Mouse (Mus musculus) midbrain, postnatal 0 days (tissue): ENCODE results near the gene Mvb12a. TPM values are rescaled to one million over a fixed set of nuclear protein-coding genes. Genes with fewer than 3 reads are reported as not detected.

Experiments
- ATAC-seq: fragments of 200-750 bp; cut with Nextera tagmentation; 2 replicates; pipeline ENCODE4 v1.8.0; 2017; ENCODE audit warnings: moderate number of reproducible peaks, mild to moderate bottlenecking, moderate TSS enrichment, moderate library complexity; ENCODE audit not compliant: low FRiP score
- DNase-seq: peaks from one replicate; pipeline ENCODE4 v3.0.0-alpha.2; 2015; ENCODE audit warnings: low spot score
- H3K27ac ChIP-seq: fragments of 300-500 bp; sonication (generic); 2 replicates; pipeline ENCODE4 v1.5.1; 2014; ENCODE audit warnings: low read depth, mild to moderate bottlenecking, low read length, mixed read lengths
- H3K27me3 ChIP-seq: fragments of 300-500 bp; sonication (generic); 2 replicates; pipeline ENCODE4 v1.6.1; 2014; ENCODE audit warnings: low read length, control low read depth, mixed read lengths; ENCODE audit not compliant: insufficient read depth
- H3K36me3 ChIP-seq: fragments of 300-500 bp; sonication (generic); 2 replicates; pipeline ENCODE4 v1.6.1; 2014; ENCODE audit warnings: low read length, control low read depth, mixed read lengths; ENCODE audit not compliant: insufficient read depth
- H3K4me1 ChIP-seq: fragments of 300-500 bp; sonication (generic); 2 replicates; pipeline ENCODE4 v1.6.1; 2014; ENCODE audit warnings: mild to moderate bottlenecking, control low read depth, antibody characterized with exemption, low read length, mixed read lengths; ENCODE audit not compliant: insufficient read depth
- H3K4me2 ChIP-seq: fragments of 300-500 bp; sonication (generic); 2 replicates; pipeline ENCODE4 v1.6.1; 2014; ENCODE audit warnings: low read depth, mild to moderate bottlenecking, low read length, mixed read lengths; ENCODE audit not compliant: poor library complexity, severe bottlenecking
- H3K4me3 ChIP-seq: fragments of 300-500 bp; sonication (generic); 2 replicates; pipeline ENCODE4 v1.5.1; 2014; ENCODE audit warnings: low read depth, mild to moderate bottlenecking, low read length, moderate library complexity
- H3K9ac ChIP-seq: fragments of 300-500 bp; sonication (generic); replicated peaks from 2 replicates; pipeline ENCODE4 v1.6.1; 2014; ENCODE audit warnings: mild to moderate bottlenecking, low read length, moderate library complexity, mixed read lengths; ENCODE audit not compliant: poor library complexity, severe bottlenecking
- H3K9me3 ChIP-seq: fragments of 300-500 bp; sonication (generic); 2 replicates; pipeline ENCODE4 v1.6.1; 2016; ENCODE audit warnings: low read length, control low read depth
- CTCF ChIP-seq: IDR thresholded peaks from 2 replicates; pipeline ENCODE4 v1.5.1; 2016; ENCODE audit warnings: antibody characterized with exemption, mild to moderate bottlenecking
- WGBS: fragments of 180-500 bp; shearing (Covaris S2); extraction: QIAGEN DNeasy Blood & Tissue Kit; methylation state at CpG from one replicate; pipeline ENCODE4 v1.1.7; 2014; 5-methylcytosine and 5-hydroxymethylcytosine counted together
- polyA plus RNA-seq: library from polyadenylated mRNA; unstranded; fragments of >200 nt; fragmentation: Nextera tagmentation; extraction: Ambion mirVana; gene quantifications from 2 replicates; pipeline ENCODE4 v1.2.1, GENCODE M21; 2015
- total RNA-seq: library from RNA; depleted of rRNA; stranded (reverse); fragments of >200 nt; gene quantifications from 2 replicates; pipeline ENCODE4 v1.2.3, GENCODE M21; 2014

Mvb12a gene
- total and polyA plus RNA-seq, 2 experiments from 2014 or later: 77.4 to 81.4 TPM

- DNase-seq: peak; percentile 95
- no peak overlapping the region for H3K4me3 ChIP-seq
- WGBS: 4% methylated on average over 17 of the region's 17 CpGs
- H3K36me3 ChIP-seq: no peaks in the 10 kb centered on the region
- peak; percentile 92 for TF ChIP-seq CTCF
- H3K27me3 ChIP-seq: peaks cover 15% of the 10 kb centered on the region; the same call in 1 of the 2 replicates
- H3K4me2 ChIP-seq: peak overlapping the region; percentile 20; the same call in 1 of the 2 replicates
- no peak overlapping the region for H3K9ac ChIP-seq
- H3K27ac ChIP-seq: no peak overlapping the region
- peak; percentile 90 for ATAC-seq
- H3K4me1 ChIP-seq: no peaks in the 10 kb centered on the region
- H3K9me3 ChIP-seq: no peaks in the 10 kb centered on the region
Measured at GRCm38 (mm10) chr8:71521634-71522033, 21.1 kb upstream of the Mvb12a start.

GRCm38 (mm10) chr8:71525226-71526050 is 17.3 kb upstream of the Mvb12a start, which contains the start of gene Ccdc194:
Gene Ccdc194 (minus strand): TSS chr8:71525711.
- H3K4me2 ChIP-seq: no peak within 1 kb of the TSS
- no peak within 1 kb of the TSS for H3K27ac ChIP-seq
- no peak within 1 kb of the TSS for H3K9ac ChIP-seq
- no peaks in the 10 kb centered on the region for H3K4me1 ChIP-seq
- H3K9me3 ChIP-seq: no peaks in the 10 kb centered on the region
- ATAC-seq (no peak), DNase-seq (no peak)
- no peak within 1 kb of the TSS for H3K4me3 ChIP-seq
- WGBS: 6% methylated on average over 46 of the region's 46 CpGs
- TF ChIP-seq CTCF: no peak
- H3K36me3 ChIP-seq: no peaks in the 10 kb centered on the region
- H3K27me3 ChIP-seq: peaks cover 21% of the 10 kb centered on the region

GRCm38 (mm10) chr8:71526272-71526671 is 16.4 kb upstream of the Mvb12a start:
- H3K36me3 ChIP-seq: no peaks in the 10 kb centered on the region
- DNase-seq (no peak), ATAC-seq (no peak)
- TF ChIP-seq CTCF: no peak
- 14% methylated on average over 6 of the region's 6 CpGs for WGBS
- no peak overlapping the region for H3K4me3 ChIP-seq
- peaks cover 17% of the 10 kb centered on the region for H3K27me3 ChIP-seq
- H3K9me3 ChIP-seq: no peaks in the 10 kb centered on the region
- H3K27ac ChIP-seq: no peak overlapping the region
- no peaks in the 10 kb centered on the region for H3K4me1 ChIP-seq
- H3K9ac ChIP-seq: no peak overlapping the region
- no peak overlapping the region for H3K4me2 ChIP-seq

GRCm38 (mm10) chr8:71527162-71527870 is 15.4 kb upstream of the Mvb12a start:
- 48% methylated on average over 3 of the region's 3 CpGs for WGBS
- TF ChIP-seq CTCF: no peak

GRCm38 (mm10) chr8:71528362-71529073 is 14.2 kb upstream of the Mvb12a start:
- TF ChIP-seq CTCF: no peak
- Histone ChIP-seq H3K4me1 (no peaks in the 10 kb centered on the region), H3K36me3 (no peaks in the 10 kb centered on the region), H3K4me2 (no peak overlapping the region), H3K9me3 (no peaks in the 10 kb centered on the region), H3K9ac (no peak overlapping the region), H3K27ac (0 out of 2 replicates have a peak overlapping the region, but pooled peaks have one; percentile 12), H3K4me3 (no peak overlapping the region), H3K27me3 (peaks cover 17% of the 10 kb centered on the region)
- DNase-seq: no peak
- 83% methylated on average over 11 of the region's 11 CpGs for WGBS
- ATAC-seq: no peak

More at GRCm38 (mm10) chr8:71527162-71527870, 15.4 kb upstream of the Mvb12a start:
- Histone ChIP-seq H3K4me2 (no peak overlapping the region), H3K4me3 (no peak overlapping the region), H3K9ac (no peak overlapping the region), H3K27me3 (peaks cover 17% of the 10 kb centered on the region), H3K36me3 (no peaks in the 10 kb centered on the region), H3K4me1 (no peaks in the 10 kb centered on the region), H3K27ac (no peak overlapping the region), H3K9me3 (no peaks in the 10 kb centered on the region)
- ATAC-seq (no peak), DNase-seq (no peak)
